Mouse (Mus musculus): ENCODE measurements at regions not wholly inside any gene's neighbourhood (a gene's known extent, or its start where the extent isn't known, plus 50 kb on each side); places are given as distances from the start of the nearest gene placed in this dataset.

GRCm38 (mm10) chr4:131215682-131216081, 271.5 kb downstream of the Matn1 start:
- DNase-seq (ENCODE audit: low spot score), result no peak

GRCm38 (mm10) chr4:131216361-131216760, 272.2 kb downstream of the Matn1 start:
- DNase-seq (ENCODE audit: low spot score), result no peak

GRCm38 (mm10) chr4:131217083-131217482, 272.9 kb downstream of the Matn1 start:
- DNase-seq (ENCODE audit: low spot score), result no peak

GRCm38 (mm10) chr4:131217571-131218155, 273.5 kb downstream of the Matn1 start:
- DNase-seq (ENCODE audit: low spot score), result no peak

- no peak for DNase-seq (ENCODE audit: low spot score)
These were observed 276.8 kb downstream of the Matn1 start for GRCm38 (mm10) chr4:131220966-131221365.

- no peak for DNase-seq (ENCODE audit: low spot score)
These were observed 286.2 kb downstream of the Matn1 start for GRCm38 (mm10) chr4:131230361-131230760.

- no peak for DNase-seq (ENCODE audit: low spot score)
These were observed 292.4 kb downstream of the Matn1 start for GRCm38 (mm10) chr4:131236611-131237031.

GRCm38 (mm10) chr4:131238591-131238990, 294.4 kb downstream of the Matn1 start:
- DNase-seq (ENCODE audit: low spot score), result no peak

GRCm38 (mm10) chr4:131239132-131239531, 294.9 kb downstream of the Matn1 start:
- no peak for DNase-seq (ENCODE audit: low spot score)

- no peak for DNase-seq (ENCODE audit: low spot score)
These were observed 296.3 kb downstream of the Matn1 start for GRCm38 (mm10) chr4:131240457-131240856.

GRCm38 (mm10) chr4:131242250-131242649, 298.1 kb downstream of the Matn1 start:
- DNase-seq (ENCODE audit: low spot score), result no peak

GRCm38 (mm10) chr4:131243744-131244387, 299.7 kb downstream of the Matn1 start:
- DNase-seq (ENCODE audit: low spot score), result no peak

- DNase-seq (ENCODE audit: low spot score), result peak; percentile 64
These were observed 308.6 kb downstream of the Matn1 start for GRCm38 (mm10) chr4:131252602-131253442.

- DNase-seq (ENCODE audit: low spot score), result no peak
These were observed 309.2 kb downstream of the Matn1 start for GRCm38 (mm10) chr4:131253443-131253817.

- DNase-seq (ENCODE audit: low spot score), result no peak
These were observed 310.1 kb downstream of the Matn1 start for GRCm38 (mm10) chr4:131254243-131254642.

- DNase-seq (ENCODE audit: low spot score), result no peak
These were observed 310.5 kb downstream of the Matn1 start for GRCm38 (mm10) chr4:131254691-131255090.

GRCm38 (mm10) chr4:131261236-131261635, 317.1 kb downstream of the Matn1 start:
- DNase-seq (ENCODE audit: low spot score), result no peak

- DNase-seq (ENCODE audit: low spot score), result no peak
These were observed 318.7 kb downstream of the Matn1 start for GRCm38 (mm10) chr4:131262909-131263308.

- no peak for DNase-seq (ENCODE audit: low spot score)
These were observed 322.6 kb downstream of the Matn1 start for GRCm38 (mm10) chr4:131266764-131267163.

- no peak for DNase-seq (ENCODE audit: low spot score)
These were observed 323.6 kb downstream of the Matn1 start for GRCm38 (mm10) chr4:131267760-131268159.

- DNase-seq (ENCODE audit: low spot score), result no peak
These were observed 326.0 kb downstream of the Matn1 start for GRCm38 (mm10) chr4:131270192-131270591.

GRCm38 (mm10) chr4:131272060-131272459, 327.9 kb downstream of the Matn1 start:
- DNase-seq (ENCODE audit: low spot score), result no peak

GRCm38 (mm10) chr4:131293560-131293959, 349.4 kb downstream of the Matn1 start:
- DNase-seq (ENCODE audit: low spot score), result no peak
